ENCODE assay signal across 8 mouse cellular contexts in genomic region chr4:148114758-148115391, GRCm38 (mm10). TPM values are rescaled to one million over a fixed set of nuclear protein-coding genes. Genes with fewer than 3 reads are reported as not detected.
DNase-seq lines count a peak whose midpoint lies in the region; ATAC-seq and TF ChIP-seq lines count a peak whose summit lies in the region.

No protein-coding gene starts in this region.

- no peaks in the 10 kb centered on the region for H3K9me3 ChIP-seq in ES-Bruce4 (replicated peaks; ENCODE audit: control insufficient read depth, insufficient read depth, low read length, poor library complexity, severe bottlenecking)
- no peaks in the 10 kb centered on the region for H3K9me3 ChIP-seq in forebrain, embryonic 14.5 days (replicated peaks; ENCODE audit: control insufficient read depth, low read length)
- 0 out of 2 replicates have a peak, but pooled peaks cover 2% of the 10 kb centered on the region for H3K9me3 ChIP-seq in liver, postnatal 0 days (ENCODE audit: low read length)
- no peaks in the 10 kb centered on the region for H3K9me3 ChIP-seq in neural tube, embryonic 13.5 days
- no peaks in the 10 kb centered on the region for H3K9me3 ChIP-seq in stomach, postnatal 0 days (ENCODE audit: control insufficient read depth, low read length)

- no peaks in the 10 kb centered on the region for H3K36me3 ChIP-seq in ES-Bruce4 (ENCODE audit: control insufficient read depth, insufficient read depth, low read length, poor library complexity, severe bottlenecking)
- H3K36me3 ChIP-seq in forebrain, embryonic 14.5 days (ENCODE audit: control insufficient read depth, insufficient read depth, low read length) = peaks cover 32% of the 10 kb centered on the region
- no peaks in the 10 kb centered on the region for H3K36me3 ChIP-seq in liver, postnatal 0 days (replicated peaks; ENCODE audit: insufficient read depth, low read length)
- peaks cover 36% of the 10 kb centered on the region for H3K36me3 ChIP-seq in neural tube, embryonic 13.5 days
- H3K36me3 ChIP-seq in stomach, postnatal 0 days (ENCODE audit: control insufficient read depth, insufficient read depth, low read length) = no peaks in the 10 kb centered on the region

- H3K4me2 ChIP-seq in forebrain, embryonic 14.5 days (ENCODE audit: low read length) = no peak overlapping the region
- H3K4me2 ChIP-seq in liver, postnatal 0 days (ENCODE audit: low read depth, low read length) = no peak overlapping the region
- peak overlapping the region; percentile 31; the same call in 1 of the 2 replicates for H3K4me2 ChIP-seq in neural tube, embryonic 13.5 days
- H3K4me2 ChIP-seq in stomach, postnatal 0 days (replicated peaks; ENCODE audit: low read depth) = no peak overlapping the region

- TF ChIP-seq CTCF in ES-Bruce4 (IDR thresholded peaks at IDR 0.05; ENCODE audit: low read depth, low read length) = peak; percentile 97
- TF ChIP-seq CTCF in liver, postnatal 0 days (IDR thresholded peaks at IDR 0.05; ENCODE audit: low read depth) = peak; percentile 99
- TF ChIP-seq CTCF in stomach, postnatal 0 days (IDR thresholded peaks at IDR 0.05; ENCODE audit: low read depth) = peak; percentile 100

- ATAC-seq in forebrain, embryonic 14.5 days = peak; percentile 82
- peak; percentile 63 for ATAC-seq in liver, postnatal 0 days
- peak; percentile 67 for ATAC-seq in neural tube, embryonic 13.5 days (ENCODE audit: low read depth)
- ATAC-seq in stomach, postnatal 0 days (ENCODE audit: low FRiP score, low TSS enrichment) = peak; percentile 72

- H3K27me3 ChIP-seq in ES-Bruce4 (ENCODE audit: control insufficient read depth, insufficient read depth, low read length, poor library complexity, severe bottlenecking) = no peaks in the 10 kb centered on the region
- no peaks in the 10 kb centered on the region for H3K27me3 ChIP-seq in forebrain, embryonic 14.5 days (replicated peaks; ENCODE audit: control insufficient read depth, insufficient read depth, low read length)
- peaks cover 12% of the 10 kb centered on the region; the same call in 1 of the 2 replicates for H3K27me3 ChIP-seq in liver, postnatal 0 days (ENCODE audit: insufficient read depth, low read length)
- H3K27me3 ChIP-seq in neural tube, embryonic 13.5 days = no peaks in the 10 kb centered on the region
- H3K27me3 ChIP-seq in stomach, postnatal 0 days (ENCODE audit: control insufficient read depth, insufficient read depth, low read length) = no peaks in the 10 kb centered on the region

- H3K4me1 ChIP-seq in ES-Bruce4 (ENCODE audit: control insufficient read depth, insufficient read depth, low read length) = no peaks in the 10 kb centered on the region
- H3K4me1 ChIP-seq in forebrain, embryonic 14.5 days (ENCODE audit: control insufficient read depth, insufficient read depth, low read length) = no peaks in the 10 kb centered on the region
- 0 out of 2 replicates have a peak, but pooled peaks cover 3% of the 10 kb centered on the region for H3K4me1 ChIP-seq in liver, postnatal 0 days (ENCODE audit: insufficient read depth)
- H3K4me1 ChIP-seq in neural tube, embryonic 13.5 days (replicated peaks) = peaks cover 25% of the 10 kb centered on the region
- no peaks in the 10 kb centered on the region for H3K4me1 ChIP-seq in stomach, postnatal 0 days (replicated peaks; ENCODE audit: control insufficient read depth, insufficient read depth)

- intact Hi-C loops in heart, postnatal 14 days (cut with DNase I) = loop anchor here (1.0 to 2.0 kb wide), 2 partner anchors 38 to 52 kb away; partner anchors contain the start of gene Fbxo6

- H3K4me3 ChIP-seq in ES-Bruce4 (ENCODE audit: low read depth, low read length) = no peak overlapping the region
- H3K4me3 ChIP-seq in forebrain, embryonic 14.5 days (ENCODE audit: low read depth, low read length) = no peak overlapping the region
- no peak overlapping the region for H3K4me3 ChIP-seq in liver, postnatal 0 days (ENCODE audit: low read depth, low read length)
- no peak overlapping the region for H3K4me3 ChIP-seq in neural tube, embryonic 13.5 days
- H3K4me3 ChIP-seq in stomach, postnatal 0 days (ENCODE audit: low read depth, low read length) = no peak overlapping the region

- no peak overlapping the region for H3K9ac ChIP-seq in ES-Bruce4 (ENCODE audit: low read depth, poor library complexity, severe bottlenecking)
- peak overlapping the region; percentile 1; the same call in 1 of the 2 replicates for H3K9ac ChIP-seq in forebrain, embryonic 14.5 days (ENCODE audit: low read length)
- no peak overlapping the region for H3K9ac ChIP-seq in liver, postnatal 0 days (replicated peaks)
- peak overlapping the region; percentile 49 for H3K9ac ChIP-seq in neural tube, embryonic 13.5 days
- H3K9ac ChIP-seq in stomach, postnatal 0 days (ENCODE audit: low read length) = no peak overlapping the region

- peak; percentile 76 for DNase-seq in cerebellum, adult 11 months
- DNase-seq in forebrain, embryonic 14.5 days (ENCODE audit: low spot score) = peak; percentile 91
- peak; percentile 87 to 92 for DNase-seq in heart, postnatal 14 days
- DNase-seq in kidney, postnatal 4 days = peak; percentile 91 to 92
- DNase-seq in liver, postnatal 0 days = peak; percentile 88
- DNase-seq in stomach, postnatal 0 days (ENCODE audit: low spot score) = peak; percentile 89

- no peak for TF ChIP-seq POLR2A in ES-Bruce4 (IDR thresholded peaks at IDR 0.05; ENCODE audit: insufficient read depth, low read length)

- no peak overlapping the region for H3K27ac ChIP-seq in ES-Bruce4 (ENCODE audit: insufficient read depth, low read length)
- H3K27ac ChIP-seq in forebrain, embryonic 14.5 days (ENCODE audit: low read depth, low read length) = peak overlapping the region; percentile 3; the same call in 1 of the 2 replicates
- H3K27ac ChIP-seq in liver, postnatal 0 days (ENCODE audit: low read depth) = no peak overlapping the region
- H3K27ac ChIP-seq in neural tube, embryonic 13.5 days (replicated peaks) = peak overlapping the region; percentile 67
- no peak overlapping the region for H3K27ac ChIP-seq in stomach, postnatal 0 days (replicated peaks)

- WGBS in forebrain, embryonic 14.5 days = 5% methylated on average over 15 of the region's 15 CpGs
- 7% methylated on average over 15 of the region's 15 CpGs for WGBS in liver, postnatal 0 days (ENCODE audit: insufficient replicate concordance)
- 4% methylated on average over 15 of the region's 15 CpGs for WGBS in neural tube, embryonic 13.5 days
- WGBS in stomach, postnatal 0 days = 6% methylated on average over 15 of the region's 15 CpGs

- TF ChIP-seq EP300 in ES-Bruce4 (IDR thresholded peaks at IDR 0.05; ENCODE audit: insufficient read depth, low read depth, low read length) = 0 out of 2 replicates have a peak, but pooled peaks have one; percentile 25
- no peak for TF ChIP-seq EP300 in liver, postnatal 0 days (IDR thresholded peaks at IDR 0.05; ENCODE audit: low read depth)
- no peak for TF ChIP-seq EP300 in stomach, postnatal 0 days (optimal IDR thresholded peaks at IDR 0.05)

RNA-seq across cellular contexts. Expression of gene Mad2l2, which starts 15.3 kb away (rescaled TPM):
- 45.9 and 60.3 TPM in 2 replicates for polyA plus RNA-seq in ES-Bruce4 (2011; ENCODE audit: insufficient read depth, insufficient read length, low read depth, missing spikeins)
- 129 and 141 TPM in 2 replicates for polyA plus RNA-seq in forebrain, embryonic 14.5 days (2014; fragmentation: Nextera tagmentation; extraction: Ambion mirVana)
- total RNA-seq in heart, postnatal 14 days (2021) = 10 to 100 TPM; 11.5 to 12.5 TPM
- 16.9 and 18.8 TPM in 2 replicates for polyA plus RNA-seq in liver, postnatal 0 days (2015; fragmentation: Nextera tagmentation; extraction: Ambion mirVana)
- polyA plus RNA-seq in neural tube, embryonic 13.5 days (2015; fragmentation: Nextera tagmentation; extraction: Ambion mirVana) = 98.7 and 116 TPM in 2 replicates
- 24.6 and 25.0 TPM in 2 replicates for polyA plus RNA-seq in stomach, postnatal 0 days (2015; fragmentation: Nextera tagmentation; extraction: Ambion mirVana)

RNA-seq across cellular contexts. Expression of gene Draxin, which starts 15.6 kb away (rescaled TPM):
- 0.17 and 0.22 TPM in 2 replicates for polyA plus RNA-seq in ES-Bruce4 (2011; ENCODE audit: insufficient read depth, insufficient read length, low read depth, missing spikeins)
- polyA plus RNA-seq in forebrain, embryonic 14.5 days (2014; fragmentation: Nextera tagmentation; extraction: Ambion mirVana) = 18.8 and 20.7 TPM in 2 replicates
- total RNA-seq in heart, postnatal 14 days (2021) = under 1 TPM; 0.05 to 0.07 TPM
- 0.04 and 0.05 TPM in 2 replicates for polyA plus RNA-seq in liver, postnatal 0 days (2015; fragmentation: Nextera tagmentation; extraction: Ambion mirVana)
- polyA plus RNA-seq in neural tube, embryonic 13.5 days (2015; fragmentation: Nextera tagmentation; extraction: Ambion mirVana) = 14.0 and 14.3 TPM in 2 replicates
- 0.01 TPM in 1 of 2 replicates, not detected in the other for polyA plus RNA-seq in stomach, postnatal 0 days (2015; fragmentation: Nextera tagmentation; extraction: Ambion mirVana)

RNA-seq across cellular contexts. Expression of gene Agtrap, which starts 27.0 kb away (rescaled TPM):
- polyA plus RNA-seq in ES-Bruce4 (2011; ENCODE audit: insufficient read depth, insufficient read length, low read depth, missing spikeins) = 48.2 and 60.6 TPM in 2 replicates
- polyA plus RNA-seq in forebrain, embryonic 14.5 days (2014; fragmentation: Nextera tagmentation; extraction: Ambion mirVana) = 5.3 and 5.7 TPM in 2 replicates
- total RNA-seq in heart, postnatal 14 days (2021) = 10 to 100 TPM; 36.4 to 38.5 TPM
- 10.4 and 10.8 TPM in 2 replicates for polyA plus RNA-seq in liver, postnatal 0 days (2015; fragmentation: Nextera tagmentation; extraction: Ambion mirVana)
- 6.5 and 7.3 TPM in 2 replicates for polyA plus RNA-seq in neural tube, embryonic 13.5 days (2015; fragmentation: Nextera tagmentation; extraction: Ambion mirVana)
- 23.2 and 26.9 TPM in 2 replicates for polyA plus RNA-seq in stomach, postnatal 0 days (2015; fragmentation: Nextera tagmentation; extraction: Ambion mirVana)

RNA-seq across cellular contexts. Expression of gene Fbxo6, which starts 37.1 kb away (rescaled TPM):
- 41.6 and 51.5 TPM in 2 replicates for polyA plus RNA-seq in ES-Bruce4 (2011; ENCODE audit: insufficient read depth, insufficient read length, low read depth, missing spikeins)
- 19.0 and 20.6 TPM in 2 replicates for polyA plus RNA-seq in forebrain, embryonic 14.5 days (2014; fragmentation: Nextera tagmentation; extraction: Ambion mirVana)
- total RNA-seq in heart, postnatal 14 days (2021) = 10 to 100 TPM; 28.3 to 30.6 TPM
- polyA plus RNA-seq in liver, postnatal 0 days (2015; fragmentation: Nextera tagmentation; extraction: Ambion mirVana) = 30.1 and 32.0 TPM in 2 replicates
- polyA plus RNA-seq in neural tube, embryonic 13.5 days (2015; fragmentation: Nextera tagmentation; extraction: Ambion mirVana) = 16.4 and 16.6 TPM in 2 replicates
- polyA plus RNA-seq in stomach, postnatal 0 days (2015; fragmentation: Nextera tagmentation; extraction: Ambion mirVana) = 26.8 and 28.1 TPM in 2 replicates

RNA-seq across cellular contexts. Expression of gene Fbxo44, which starts 45.4 kb away (rescaled TPM):
- polyA plus RNA-seq in ES-Bruce4 (2011; ENCODE audit: insufficient read depth, insufficient read length, low read depth, missing spikeins) = 12.5 and 13.3 TPM in 2 replicates
- 70.6 and 76.3 TPM in 2 replicates for polyA plus RNA-seq in forebrain, embryonic 14.5 days (2014; fragmentation: Nextera tagmentation; extraction: Ambion mirVana)
- total RNA-seq in heart, postnatal 14 days (2021) = 10 to 100 TPM in 1 of 2 experiments, 1 to 10 TPM in 1; 9.9 to 11.0 TPM
- 0.81 and 0.97 TPM in 2 replicates for polyA plus RNA-seq in liver, postnatal 0 days (2015; fragmentation: Nextera tagmentation; extraction: Ambion mirVana)
- polyA plus RNA-seq in neural tube, embryonic 13.5 days (2015; fragmentation: Nextera tagmentation; extraction: Ambion mirVana) = 81.4 and 87.6 TPM in 2 replicates
- 4.1 TPM in 2 replicates for polyA plus RNA-seq in stomach, postnatal 0 days (2015; fragmentation: Nextera tagmentation; extraction: Ambion mirVana)

Comparison
In these comparisons a context has a peak if more than half of its experiments do, and no peak if none do; other contexts are left out.
1. H3K27ac ChIP-seq: peak in forebrain, embryonic 14.5 days (single experiment) and neural tube, embryonic 13.5 days (single experiment); none in ES-Bruce4 (single experiment), liver, postnatal 0 days (single experiment) and stomach, postnatal 0 days (single experiment).
2. H3K9ac ChIP-seq: peak in forebrain, embryonic 14.5 days (single experiment) and neural tube, embryonic 13.5 days (single experiment); none in ES-Bruce4 (single experiment), liver, postnatal 0 days (single experiment) and stomach, postnatal 0 days (single experiment).
3. RNA of gene Draxin, which starts 15.6 kb away (polyA plus RNA-seq): 18.8 to 20.7 TPM in forebrain, embryonic 14.5 days and 14.0 to 14.3 TPM in neural tube, embryonic 13.5 days; 0.17 to 0.22 TPM in ES-Bruce4, 0.04 to 0.05 TPM in liver, postnatal 0 days and 0.01 TPM in stomach, postnatal 0 days; every median in the first group is over 10 times any median in the second.
4. Peak in every context shown above with its lines, with median percentiles within 50 percentile points of each other: CTCF ChIP-seq, DNase-seq and ATAC-seq.